Comparison of ENCODE assay signal across 20 mouse cellular contexts in genomic region chr13:104622102-104622743, GRCm38 (mm10).
A peak's percentile ranks its signal among the peaks of the same experiment; 100 is the strongest.
DNase-seq lines count a peak whose midpoint lies in the region; ATAC-seq and TF ChIP-seq lines count a peak whose summit lies in the region.
"Had no signal": no experiment of that assay in that cellular context is flagged by ENCODE, and none has a peak within 500 bp of the region (broad histone marks: within the 10 kb centered on the region; RNA-seq: fewer than 3 reads in every experiment).

No protein-coding gene starts in this region.

- DNase-seq in 3134 (ENCODE audit: extremely low read depth, insufficient read length, low spot score), result peak; percentile 71
- DNase-seq in 3T3-L1 (ENCODE audit: low read depth, low spot score), result peak; percentile 86
- DNase-seq in NIH3T3 (ENCODE audit: low read depth), result peak; percentile 72
- DNase-seq in embryonic facial prominence, embryonic 10.5 days (ENCODE audit: low spot score), result no peak
- no peak for DNase-seq in cerebellum, adult 2 months
- DNase-seq: adrenal gland, postnatal 10 days; cerebellum, adult 18-20 months; gastrocnemius, postnatal 25 days; layer of hippocampus, postnatal 36 days; lung, postnatal 14 days; right cerebral cortex, postnatal 25 days had no signal

- no peaks in the 10 kb centered on the region for H3K27me3 ChIP-seq in embryonic facial prominence, embryonic 10.5 days (replicated peaks; ENCODE audit: low read depth, poor library complexity, severe bottlenecking)
- H3K27me3 ChIP-seq in kidney, embryonic 14.5 days (ENCODE audit: control insufficient read depth, insufficient read depth, low read length), result no peaks in the 10 kb centered on the region
- no peaks in the 10 kb centered on the region for H3K27me3 ChIP-seq in cerebellum, adult 2 months (ENCODE audit: control insufficient read depth, insufficient read depth, low read length)
- H3K27me3 ChIP-seq: heart, embryonic 12.5 days; kidney, embryonic 15.5 days; liver, embryonic 15.5 days; neural tube, embryonic 15.5 days had no signal

- H3K4me1 ChIP-seq in embryonic facial prominence, embryonic 10.5 days, result peaks cover 20% of the 10 kb centered on the region
- H3K4me1 ChIP-seq in kidney, embryonic 14.5 days (ENCODE audit: control insufficient read depth, insufficient read depth, low read length), result no peaks in the 10 kb centered on the region
- no peaks in the 10 kb centered on the region for H3K4me1 ChIP-seq in cerebellum, adult 2 months (ENCODE audit: control insufficient read depth, insufficient read depth, low read length)
- H3K4me1 ChIP-seq: neural tube, embryonic 15.5 days had no signal

- no peaks in the 10 kb centered on the region for H3K9me3 ChIP-seq in embryonic facial prominence, embryonic 10.5 days
- H3K9me3 ChIP-seq in kidney, embryonic 14.5 days (ENCODE audit: control insufficient read depth, low read length), result no peaks in the 10 kb centered on the region
- H3K9me3 ChIP-seq: heart, embryonic 12.5 days; kidney, embryonic 15.5 days; liver, embryonic 15.5 days; midbrain, embryonic 10.5 days; neural tube, embryonic 15.5 days had no signal

- no peak overlapping the region for H3K4me2 ChIP-seq in kidney, embryonic 14.5 days (replicated peaks; ENCODE audit: low read depth, low read length)
- H3K4me2 ChIP-seq: heart, embryonic 12.5 days; kidney, embryonic 15.5 days; liver, embryonic 15.5 days; neural tube, embryonic 15.5 days had no signal

- H3K4me3 ChIP-seq in embryonic facial prominence, embryonic 10.5 days, result no peak overlapping the region
- no peak overlapping the region for H3K4me3 ChIP-seq in kidney, embryonic 14.5 days (ENCODE audit: low read length)
- H3K4me3 ChIP-seq in cerebellum, adult 2 months (replicated peaks; ENCODE audit: insufficient read depth, low read depth, low read length), result no peak overlapping the region
- H3K4me3 ChIP-seq: heart, embryonic 12.5 days; kidney, embryonic 15.5 days; liver, embryonic 15.5 days; midbrain, embryonic 10.5 days; neural tube, embryonic 15.5 days had no signal

- H3K36me3 ChIP-seq in embryonic facial prominence, embryonic 10.5 days (replicated peaks), result peaks cover 5% of the 10 kb centered on the region; the same call in 1 of the 2 replicates
- H3K36me3 ChIP-seq in kidney, embryonic 14.5 days (ENCODE audit: control insufficient read depth, insufficient read depth, low read length), result no peaks in the 10 kb centered on the region
- H3K36me3 ChIP-seq: heart, embryonic 12.5 days; kidney, embryonic 15.5 days; liver, embryonic 15.5 days; midbrain, embryonic 10.5 days; neural tube, embryonic 15.5 days had no signal

- no peak overlapping the region for H3K27ac ChIP-seq in embryonic facial prominence, embryonic 10.5 days (replicated peaks)
- H3K27ac ChIP-seq in kidney, embryonic 14.5 days (ENCODE audit: low read depth, low read length), result no peak overlapping the region
- no peak overlapping the region for H3K27ac ChIP-seq in cerebellum, adult 2 months (ENCODE audit: insufficient read depth, low read length)
- H3K27ac ChIP-seq: kidney, embryonic 15.5 days; liver, embryonic 15.5 days; midbrain, embryonic 10.5 days; neural tube, embryonic 15.5 days; stomach, postnatal 0 days had no signal

- no peak overlapping the region for H3K9ac ChIP-seq in kidney, embryonic 14.5 days (ENCODE audit: low read depth, low read length)
- H3K9ac ChIP-seq: heart, embryonic 12.5 days; kidney, embryonic 15.5 days; liver, embryonic 15.5 days; neural tube, embryonic 15.5 days had no signal

- 88% methylated on average over 6 of the region's 6 CpGs for WGBS in embryonic facial prominence, embryonic 10.5 days
- WGBS in kidney, embryonic 14.5 days, result 79% methylated on average over 6 of the region's 6 CpGs
- WGBS in cerebellum, adult 2 months, result 74% methylated on average over 6 of the region's 6 CpGs

- no peak for TF ChIP-seq CTCF in cerebellum, adult 2 months (IDR thresholded peaks at IDR 0.05; ENCODE audit: borderline replicate concordance, insufficient read depth, low read depth, low read length)

- TF ChIP-seq POLR2A in cerebellum, adult 2 months (IDR thresholded peaks at IDR 0.05; ENCODE audit: borderline replicate concordance, insufficient read depth, low read length), result no peak

- peak; percentile 47 for ATAC-seq in granulocyte monocyte progenitor cell, adult 5-6 weeks (replicated peaks; ENCODE audit: poor library complexity, severe bottlenecking)
- ATAC-seq in kidney, embryonic 14.5 days (ENCODE audit: low FRiP score, low TSS enrichment), result no peak
- ATAC-seq: hindbrain, embryonic 16.5 days had no signal

Comparison
In these comparisons a context has a peak if more than half of its experiments do, and no peak if none do; other contexts are left out.
1. DNase-seq: peak in 3134 (single experiment), 3T3-L1 (single experiment) and NIH3T3 (single experiment); none in embryonic facial prominence, embryonic 10.5 days (single experiment) and cerebellum, adult 2 months (0 of 2).